Mouse (Mus musculus) midbrain, embryonic 14.5 days (tissue): ENCODE results near the gene Gm26741. TPM values are rescaled to one million over a fixed set of nuclear protein-coding genes. Genes with fewer than 3 reads are reported as not detected.

Source experiments
- ATAC-seq: fragments of 200-750 bp; cut with Nextera tagmentation; 2 replicates; pipeline ENCODE4 v1.8.0; 2017; ENCODE audit warnings: moderate number of reproducible peaks, moderate library complexity; ENCODE audit not compliant: low FRiP score, low TSS enrichment
- DNase-seq: peaks from one replicate; pipeline ENCODE4 v3.0.0-alpha.2; 2015
- H3K27ac ChIP-seq: fragments of 300-500 bp; sonication (generic); replicated peaks from 2 replicates; pipeline ENCODE4 v1.5.1; 2014; ENCODE audit warnings: mild to moderate bottlenecking, low read depth, low read length, moderate library complexity
- H3K27me3 ChIP-seq: fragments of 300-500 bp; sonication (generic); 2 replicates; pipeline ENCODE4 v1.6.1; 2014; ENCODE audit warnings: low read length, control low read depth, mixed read lengths; ENCODE audit not compliant: control insufficient read depth, insufficient read depth
- H3K36me3 ChIP-seq: fragments of 300-500 bp; sonication (generic); 2 replicates; pipeline ENCODE4 v1.6.1; 2014; ENCODE audit warnings: low read length, control low read depth; ENCODE audit not compliant: control insufficient read depth, insufficient read depth
- H3K4me1 ChIP-seq: fragments of 300-500 bp; sonication (generic); 2 replicates; pipeline ENCODE4 v1.6.1; 2014; ENCODE audit warnings: mild to moderate bottlenecking, antibody characterized with exemption, low read length, control low read depth; ENCODE audit not compliant: control insufficient read depth, insufficient read depth
- H3K4me2 ChIP-seq: fragments of 300-500 bp; sonication (generic); 2 replicates; pipeline ENCODE4 v1.6.1; 2014; ENCODE audit warnings: mild to moderate bottlenecking, low read length, moderate library complexity
- H3K4me3 ChIP-seq: fragments of 300-500 bp; sonication (generic); replicated peaks from 2 replicates; pipeline ENCODE4 v1.5.1; 2014; ENCODE audit warnings: low read depth, low read length
- H3K9ac ChIP-seq: fragments of 300-500 bp; sonication (generic); replicated peaks from 2 replicates; pipeline ENCODE4 v1.6.1; 2014; ENCODE audit warnings: mild to moderate bottlenecking, low read length, moderate library complexity
- H3K9me3 ChIP-seq: fragments of 300-500 bp; sonication (generic); 2 replicates; pipeline ENCODE4 v1.6.1; 2016; ENCODE audit warnings: low read length, control low read depth, mixed read lengths; ENCODE audit not compliant: control insufficient read depth
- WGBS: fragments of 180-500 bp; shearing (Covaris S2); extraction: QIAGEN DNeasy Blood & Tissue Kit; methylation state at CpG from one replicate; pipeline ENCODE4 v1.1.7; 2014; 5-methylcytosine and 5-hydroxymethylcytosine counted together
- polyA plus RNA-seq: library from polyadenylated mRNA; unstranded; fragments of >200 nt; fragmentation: Nextera tagmentation; extraction: Ambion mirVana; gene quantifications from 2 replicates; pipeline ENCODE4 v1.2.1, GENCODE M21; 2014

The Gm26741 gene
- polyA plus RNA-seq, 1 experiment from 2014 or later = not detected

GRCm38 (mm10) chr10:52399722-52400121, 41.2 kb downstream of the Gm26741 start:
- H3K4me1 ChIP-seq = no peaks in the 10 kb centered on the region
- H3K27ac ChIP-seq = no peak overlapping the region
- WGBS = 71% methylated on average over 3 of the region's 3 CpGs
- H3K4me2 ChIP-seq = no peak overlapping the region
- H3K9me3 ChIP-seq = no peaks in the 10 kb centered on the region
- H3K4me3 ChIP-seq = no peak overlapping the region
- H3K27me3 ChIP-seq = no peaks in the 10 kb centered on the region
- no peak overlapping the region for H3K9ac ChIP-seq
- DNase-seq (no peak), ATAC-seq (no peak)
- no peaks in the 10 kb centered on the region for H3K36me3 ChIP-seq

- DNase-seq = no peak
- no peaks in the 10 kb centered on the region for H3K4me1 ChIP-seq
- WGBS = 92% methylated on average over 13 of the region's 13 CpGs
- H3K4me2 ChIP-seq = no peak overlapping the region
- ATAC-seq = no peak
- no peak overlapping the region for H3K27ac ChIP-seq
- no peaks in the 10 kb centered on the region for H3K9me3 ChIP-seq
- no peaks in the 10 kb centered on the region for H3K36me3 ChIP-seq
- H3K9ac ChIP-seq = no peak overlapping the region
- H3K4me3 ChIP-seq = no peak overlapping the region
- H3K27me3 ChIP-seq = no peaks in the 10 kb centered on the region
Observed at GRCm38 (mm10) chr10:52405160-52405559, 46.6 kb downstream of the Gm26741 start.

- Histone ChIP-seq H3K4me3 (no peak overlapping the region), H3K4me1 (no peaks in the 10 kb centered on the region), H3K27ac (no peak overlapping the region), H3K9me3 (no peaks in the 10 kb centered on the region), H3K9ac (no peak overlapping the region), H3K27me3 (no peaks in the 10 kb centered on the region), H3K4me2 (no peak overlapping the region), H3K36me3 (no peaks in the 10 kb centered on the region)
- DNase-seq (no peak), ATAC-seq (no peak)
- 90% methylated on average over 2 of the region's 2 CpGs for WGBS
Observed at GRCm38 (mm10) chr10:52407526-52407925, 49.0 kb downstream of the Gm26741 start.

Other genes starting within 250 kb of the Gm26741 start
- gene Ros1, start 163.5 kb upstream of the Gm26741 start, polyA plus RNA-seq = not detected in 2 replicates
- gene Dcbld1, start 125.1 kb upstream of the Gm26741 start, polyA plus RNA-seq = 13.2 and 15.8 TPM in 2 replicates
- 19.2 and 24.5 TPM in 2 replicates for gene Gopc, start 23.4 kb downstream of the Gm26741 start, polyA plus RNA-seq
- not detected in 2 replicates for gene Nepn, start 30.2 kb downstream of the Gm26741 start, polyA plus RNA-seq
- 23.0 and 23.5 TPM in 2 replicates for gene Nus1, start 58.8 kb downstream of the Gm26741 start, polyA plus RNA-seq